Mouse (Mus musculus): ENCODE measurements around the gene Zfp239. TPM values are rescaled to one million over a fixed set of nuclear protein-coding genes. Genes with fewer than 3 reads are reported as not detected.

Gene Zfp239
- total RNA-seq, 2 experiments from 2014 or later = 43.0 to 45.6 TPM

GRCm38 (mm10) chr6:117874621-117875281 is 12.9 kb downstream of the Zfp239 start:
- no peak for DNase-seq (ENCODE audit: low spot score in 2 of 2)
- intact Hi-C loops (cut with DNase I) = no loop called here

DNA sequence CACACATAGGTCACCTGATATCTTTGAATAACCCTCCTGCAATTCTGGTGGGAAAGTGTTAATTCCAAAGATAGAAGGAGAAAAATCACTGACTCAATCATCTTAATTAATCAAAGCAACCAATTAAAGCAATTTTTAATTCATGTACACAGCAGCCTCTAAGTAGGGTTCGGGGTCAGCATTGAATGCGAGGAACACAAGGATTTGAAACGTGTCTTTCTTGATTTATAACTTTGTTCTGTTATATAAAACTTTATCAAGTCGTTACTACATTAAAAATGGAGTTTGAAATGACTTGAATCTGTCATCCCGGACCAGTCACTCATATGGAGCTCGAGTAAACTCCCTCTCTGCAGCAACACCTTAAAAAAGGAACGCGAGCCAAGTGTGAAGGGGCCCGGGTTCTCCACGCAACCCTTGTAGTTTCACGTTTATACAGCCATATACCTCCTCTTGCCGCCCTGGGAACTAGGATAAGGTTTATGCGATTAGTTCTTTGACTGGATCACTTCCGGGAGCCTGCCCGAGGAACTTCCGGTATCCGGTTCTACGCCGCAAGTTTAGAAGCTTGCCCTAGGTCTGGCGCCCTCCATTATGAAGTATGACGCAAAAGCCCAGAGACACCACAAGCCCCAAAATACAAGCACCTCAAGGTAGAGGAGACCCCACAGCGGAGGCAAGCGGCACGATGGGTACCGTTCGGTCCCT is 17.0 kb downstream of the Zfp239 start:
- peak; percentile 92 to 97 for DNase-seq (ENCODE audit: low spot score in 2 of 2)
- intact Hi-C loops (cut with DNase I) = loop anchor here (1.0 to 2.0 kb wide), 3 partner anchors 27 to 38 kb away; partner anchors contain the start of gene Zfp637

GRCm38 (mm10) chr6:117879408-117880115 is 17.7 kb downstream of the Zfp239 start:
- intact Hi-C loops (cut with DNase I) = loop anchor here (1.0 to 2.0 kb wide), 3 partner anchors 27 to 39 kb away; partner anchors contain the start of gene Zfp637
- peak; percentile 99 for DNase-seq (ENCODE audit: low spot score in 2 of 2)

DNA sequence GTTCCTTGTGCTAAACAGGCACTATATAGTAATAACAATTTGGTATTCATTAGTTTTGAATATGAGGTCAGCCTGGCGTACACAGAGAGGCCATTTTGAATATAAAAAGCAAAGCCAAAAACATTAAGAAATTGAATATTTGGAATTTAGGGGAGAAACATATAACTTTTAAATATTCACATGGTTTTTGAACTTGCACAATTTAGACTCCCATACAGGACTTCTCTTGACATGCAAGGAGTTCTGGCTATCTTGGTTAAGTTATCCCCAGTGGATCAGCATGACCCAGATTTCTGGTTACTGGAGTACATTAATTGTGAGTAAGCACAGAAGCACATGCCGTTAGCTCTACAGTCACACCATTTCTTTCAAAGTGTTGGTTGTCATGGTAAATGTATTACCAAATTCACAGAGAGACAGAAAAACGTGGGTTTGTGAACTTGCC is 18.5 kb downstream of the Zfp239 start:
- no peak for DNase-seq (ENCODE audit: low spot score in 2 of 2)
- intact Hi-C loops (cut with DNase I) = no loop called here

DNA sequence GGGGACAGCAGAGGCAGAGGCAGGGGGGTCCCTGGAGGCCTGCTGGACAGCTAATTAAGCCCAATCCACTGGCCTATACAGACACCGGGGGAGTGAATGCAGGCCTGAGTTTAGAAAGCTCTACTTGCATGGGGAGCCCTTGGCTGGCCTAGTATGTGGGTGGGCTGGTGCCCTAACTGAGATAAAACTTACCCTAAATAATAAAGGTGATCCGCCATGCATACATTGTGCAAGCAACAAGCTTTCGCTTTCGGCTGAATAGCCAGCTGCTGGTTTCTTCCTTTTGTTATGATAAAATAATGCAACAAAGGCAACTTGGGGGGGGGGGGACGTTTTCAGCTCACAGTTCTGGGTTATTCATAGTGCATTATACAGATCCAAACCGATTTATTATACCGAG is 19.3 kb downstream of the Zfp239 start:
- intact Hi-C loops (cut with DNase I) = no loop called here
- no peak for DNase-seq (ENCODE audit: low spot score in 2 of 2)

- no peak for DNase-seq (ENCODE audit: low spot score in 2 of 2)
- intact Hi-C loops (cut with DNase I) = no loop called here
These were observed 20.1 kb downstream of the Zfp239 start for GRCm38 (mm10) chr6:117881997-117882396.

DNA sequence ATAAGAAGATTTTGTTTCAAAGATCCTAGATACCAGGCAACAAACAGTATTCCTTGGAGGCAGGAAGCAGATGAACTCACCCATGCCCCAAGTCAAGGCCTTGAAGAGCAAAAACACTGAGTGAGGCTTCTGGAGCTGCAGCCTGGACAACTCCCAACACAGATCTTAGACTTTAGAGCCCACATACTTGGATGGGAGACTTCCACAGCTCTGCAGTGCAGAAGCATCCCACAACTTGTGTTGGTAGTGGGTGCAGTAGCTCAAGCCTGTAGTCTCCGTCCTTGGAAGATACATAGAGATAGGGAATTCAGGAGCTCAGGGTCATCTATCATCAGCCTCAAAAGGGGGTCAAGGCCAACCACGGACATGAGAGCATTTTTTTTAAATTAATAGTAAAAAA is 24.0 kb downstream of the Zfp239 start:
- intact Hi-C loops (cut with DNase I) = no loop called here

DNA sequence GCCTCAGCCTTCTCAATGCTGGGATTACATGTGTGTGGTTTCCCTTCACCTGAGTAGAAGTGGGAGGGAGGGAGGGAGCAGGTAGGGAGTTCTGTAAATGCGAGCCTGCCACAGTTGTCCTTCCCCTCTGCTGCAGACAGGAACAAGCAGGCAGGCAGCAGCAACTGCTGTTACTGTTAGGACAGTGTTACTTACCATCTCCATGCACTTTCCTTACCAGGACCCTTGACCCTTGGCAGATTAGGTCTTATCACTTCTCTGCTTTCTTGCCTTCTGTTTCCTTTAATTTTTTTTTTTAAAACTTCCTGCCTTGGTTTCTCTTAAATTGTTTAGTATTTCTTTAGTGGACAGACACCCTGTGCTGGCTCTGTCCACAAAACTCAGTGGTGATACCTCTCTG is 26.1 kb downstream of the Zfp239 start:
- intact Hi-C loops (cut with DNase I) = no loop called here
- DNase-seq (ENCODE audit: low spot score in 2 of 2) = no peak

More for the DNA sequence above, 24.0 kb downstream of the Zfp239 start:
- DNase-seq (ENCODE audit: low spot score in 2 of 2) = no peak

GRCm38 (mm10) chr6:117888642-117889096 is 26.8 kb downstream of the Zfp239 start:
- DNase-seq (ENCODE audit: low spot score in 2 of 2) = no peak

DNA sequence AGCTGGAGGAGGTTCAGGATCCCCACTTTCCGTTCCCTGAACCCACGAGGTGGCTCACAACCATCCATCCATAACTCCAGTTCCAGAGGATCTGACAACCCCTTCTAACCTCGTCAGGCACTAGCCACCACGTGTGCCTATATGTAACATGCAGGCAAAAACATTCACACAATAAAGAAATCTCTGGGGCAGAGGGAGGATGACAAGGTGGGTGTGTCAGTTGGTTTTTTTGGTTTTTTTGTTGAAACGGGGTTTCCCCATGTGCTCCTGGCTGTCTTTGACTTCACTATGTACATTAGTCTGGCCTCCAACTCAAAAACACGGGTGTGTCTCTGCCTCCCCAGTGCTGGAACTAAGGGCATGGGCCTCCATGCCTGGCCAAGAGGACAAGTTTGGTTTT is 28.4 kb downstream of the Zfp239 start:
- intact Hi-C loops (cut with DNase I) = no loop called here

More at GRCm38 (mm10) chr6:117888642-117889096, 26.8 kb downstream of the Zfp239 start:
- intact Hi-C loops (cut with DNase I) = no loop called here

DNA sequence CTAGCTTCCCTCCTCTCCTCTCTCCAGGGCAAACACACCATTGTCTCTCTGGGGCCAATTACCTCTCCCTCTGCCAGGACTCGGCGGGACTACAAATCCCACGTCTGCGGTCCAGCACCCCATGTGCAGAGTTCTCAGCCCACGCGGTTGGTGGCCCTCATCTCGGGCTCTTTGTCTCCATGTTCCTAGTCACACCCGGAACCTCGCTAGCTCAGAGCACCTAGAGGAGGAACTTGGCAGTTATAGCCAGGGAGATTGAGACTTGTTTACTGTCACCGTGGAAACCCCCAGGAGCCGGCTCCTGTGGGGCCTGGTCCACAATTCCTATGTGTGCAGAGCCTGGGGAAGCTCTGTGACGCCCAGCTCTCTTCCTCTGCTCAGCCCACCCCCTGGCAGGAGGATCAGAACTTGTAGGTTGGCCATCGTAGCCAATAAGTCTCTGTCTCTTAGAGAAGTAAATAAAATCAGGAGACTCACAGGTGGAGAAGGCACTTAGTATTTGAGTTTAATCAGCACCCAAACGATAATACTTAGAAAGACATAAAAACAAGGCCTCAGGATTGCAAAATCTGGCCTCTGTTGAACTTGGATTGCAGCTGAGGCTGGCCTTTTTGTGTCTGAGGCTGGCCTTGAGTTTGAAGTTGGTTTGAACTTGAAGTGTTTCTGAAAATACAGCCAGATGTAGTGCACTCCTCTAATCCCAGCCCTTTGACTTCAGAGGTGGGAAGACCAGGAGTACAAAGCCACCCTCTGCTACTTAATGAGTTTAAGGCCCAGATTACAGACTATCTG is 29.7 kb downstream of the Zfp239 start:
- DNase-seq (ENCODE audit: low spot score in 2 of 2) = no peak
- intact Hi-C loops (cut with DNase I) = no loop called here

More for the DNA sequence above, 28.4 kb downstream of the Zfp239 start:
- no peak for DNase-seq (ENCODE audit: low spot score in 2 of 2)

DNA sequence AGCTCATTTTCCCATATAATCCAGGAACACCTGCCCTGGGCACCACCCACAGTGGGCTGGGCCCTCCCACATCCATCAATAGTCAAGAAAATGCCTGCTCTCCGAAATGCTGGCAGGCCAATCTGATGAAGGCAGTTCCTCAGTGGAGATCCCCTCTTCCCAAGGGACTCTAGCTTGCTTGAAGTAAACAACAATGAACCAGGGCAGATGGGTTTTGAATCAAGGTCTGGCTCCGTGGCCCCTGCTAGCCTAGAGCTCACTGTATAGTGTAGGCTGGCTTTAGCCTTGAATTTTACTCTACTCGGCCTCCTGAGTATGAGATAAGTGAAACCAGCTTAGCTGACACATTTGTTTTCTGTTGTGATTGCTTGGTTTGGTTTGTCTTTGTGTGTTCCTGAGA is 30.5 kb downstream of the Zfp239 start:
- intact Hi-C loops (cut with DNase I) = no loop called here
- DNase-seq (ENCODE audit: low spot score in 2 of 2) = no peak

DNA sequence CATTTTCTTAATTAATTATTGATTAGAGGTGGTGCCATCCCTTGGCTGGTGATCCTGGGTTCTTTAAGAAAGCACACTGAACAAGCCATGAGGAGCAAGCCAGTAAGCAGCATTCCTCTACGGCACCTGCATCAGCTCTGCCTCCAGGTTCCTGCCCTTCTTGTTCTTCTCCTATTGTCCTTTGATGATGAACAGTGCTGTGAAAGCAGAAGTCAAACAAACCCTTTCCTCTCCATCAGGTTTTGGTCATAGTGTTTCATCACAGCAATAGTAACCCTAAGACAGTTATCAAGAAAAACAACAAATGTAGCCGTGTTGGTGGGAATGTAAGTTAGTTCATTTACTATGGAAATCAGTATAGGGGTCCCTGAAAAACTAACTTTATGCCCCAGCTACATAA is 31.5 kb downstream of the Zfp239 start:
- no peak for DNase-seq (ENCODE audit: low spot score in 2 of 2)
- intact Hi-C loops (cut with DNase I) = no loop called here

- intact Hi-C loops (cut with DNase I) = no loop called here
- DNase-seq (ENCODE audit: low spot score in 2 of 2) = no peak
These were observed 35.9 kb downstream of the Zfp239 start for GRCm38 (mm10) chr6:117897800-117898199.

DNA sequence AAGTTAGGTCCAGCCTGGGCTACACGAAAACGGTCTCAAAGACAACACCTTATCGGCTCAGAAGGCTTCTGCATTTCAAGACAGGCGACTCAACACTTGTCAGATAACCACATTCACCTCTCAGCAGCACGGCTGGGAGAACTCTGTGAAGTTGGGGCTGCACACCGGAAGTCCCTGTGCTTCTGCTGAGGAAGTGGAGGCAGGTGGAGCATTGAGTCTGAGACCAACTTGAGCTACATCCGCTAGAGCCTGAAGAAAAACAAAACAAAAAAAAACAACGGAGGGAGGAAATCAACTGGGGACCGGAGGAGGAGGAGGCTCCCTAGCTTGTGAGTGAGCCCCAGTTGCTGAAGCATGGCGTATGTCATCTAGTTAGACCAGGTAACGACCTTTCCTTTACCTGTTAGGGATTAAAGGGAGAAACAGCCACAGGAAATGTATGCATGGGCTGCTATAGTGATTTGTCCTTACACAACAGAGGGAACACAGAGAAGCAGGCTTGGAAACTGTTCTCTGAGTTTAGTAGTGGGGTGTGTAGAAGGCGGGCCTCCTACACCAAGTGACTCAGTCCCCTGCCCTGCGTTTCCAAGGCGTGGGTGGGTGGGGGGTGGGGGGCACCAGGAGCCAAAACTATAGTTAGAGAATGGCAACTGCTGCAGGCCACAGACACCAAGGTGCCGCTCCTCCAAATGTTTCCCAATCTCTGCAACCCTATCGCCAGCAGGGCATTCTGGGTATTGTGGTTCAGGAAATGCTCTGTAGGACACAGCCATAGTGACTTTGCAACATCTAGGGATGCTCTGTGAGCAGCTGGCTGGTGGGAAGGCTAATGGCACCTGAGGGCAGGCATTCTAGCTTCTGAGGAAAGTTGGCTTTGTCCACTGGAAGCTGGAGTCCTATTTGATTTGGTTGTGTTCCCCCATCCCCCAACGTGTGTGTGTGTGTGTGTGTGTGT is 38.5 kb downstream of the Zfp239 start, which contains the start of gene Hnrnpf:
Hnrnpf (plus strand) TSS at position 199 of the 955 bp plus-strand sequence.
- DNase-seq (ENCODE audit: low spot score in 2 of 2) = peak in 1 of 2 experiments; percentile 62
- intact Hi-C loops (cut with DNase I) = no loop called here

- intact Hi-C loops (cut with DNase I) = no loop called here
- no peak for DNase-seq (ENCODE audit: low spot score in 2 of 2)
These were observed 39.9 kb downstream of the Zfp239 start for GRCm38 (mm10) chr6:117901510-117902402.

GRCm38 (mm10) chr6:117902556-117902955 is 40.7 kb downstream of the Zfp239 start:
- DNase-seq (ENCODE audit: low spot score in 2 of 2) = no peak
- intact Hi-C loops (cut with DNase I) = no loop called here
